Mouse (Mus musculus) megakaryocyte, embryonic 14.5 days (primary cell): ENCODE measurements around the gene Rfwd3.

Experiments
- FLI1 ChIP-seq: IDR thresholded peaks from 2 replicates; pipeline ENCODE4 v1.6.1; 2012; ENCODE audit warnings: low read length, inconsistent platforms, mixed read lengths
- GATA1 ChIP-seq: IDR thresholded peaks from 3 replicates; pipeline ENCODE4 v1.6.1; 2012; ENCODE audit warnings: mixed read lengths, low read length, inconsistent platforms, borderline replicate concordance

DNA sequence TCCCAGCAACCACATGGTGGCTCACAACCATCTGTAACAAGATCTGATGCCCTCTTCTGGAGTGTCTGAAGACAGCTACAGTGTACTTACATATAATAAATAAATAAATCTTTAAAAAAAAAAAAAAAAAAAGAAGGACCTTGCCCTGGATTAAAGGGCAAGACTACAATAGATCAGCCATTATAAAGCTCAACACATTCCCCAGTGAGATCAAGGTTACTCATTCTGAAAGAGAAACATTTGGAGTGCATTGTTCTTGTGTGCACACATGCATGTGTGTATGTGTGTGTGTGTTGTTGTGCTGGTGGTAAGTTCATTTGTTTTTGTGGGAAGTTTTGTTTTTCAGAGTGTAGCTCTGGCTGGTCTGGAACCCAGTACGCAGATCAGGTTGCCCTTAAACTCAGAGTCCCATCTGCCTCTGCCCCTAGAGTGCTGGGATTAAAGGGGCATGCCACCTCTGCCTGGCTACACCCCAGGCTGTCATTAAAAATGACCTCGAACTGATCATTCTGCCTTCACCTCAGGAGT, 35.3 kb downstream of the Rfwd3 start:
- TF ChIP-seq GATA1 (no peak), FLI1 (no peak)
